Mouse (Mus musculus) limb, embryonic 12.5 days (tissue): ENCODE measurements around the gene Necap1. TPM values are rescaled to one million over a fixed set of nuclear protein-coding genes. Genes with fewer than 3 reads are reported as not detected.

Experiments
- ATAC-seq: fragments of 200-750 bp; cut with Nextera tagmentation; 2 replicates; pipeline ENCODE4 v1.8.0; 2017; ENCODE audit warnings: low read depth, moderate TSS enrichment; ENCODE audit not compliant: insufficient number of reproducible peaks, insufficient read depth, low FRiP score, low TSS enrichment
- H3K27ac ChIP-seq: fragments of 300-500 bp; sonication (generic); 2 replicates; pipeline ENCODE4 v1.5.1; 2016; ENCODE audit warnings: mild to moderate bottlenecking, moderate library complexity
- H3K27me3 ChIP-seq: fragments of 300-500 bp; sonication (generic); 2 replicates; pipeline ENCODE4 v1.6.1; 2016; ENCODE audit warnings: mild to moderate bottlenecking, moderate library complexity
- H3K36me3 ChIP-seq: fragments of 300-500 bp; sonication (generic); 2 replicates; pipeline ENCODE4 v1.6.1; 2016; ENCODE audit warnings: mild to moderate bottlenecking, moderate library complexity
- H3K4me1 ChIP-seq: fragments of 300-500 bp; sonication (generic); replicated peaks from 2 replicates; pipeline ENCODE4 v1.6.1; 2016
- H3K4me2 ChIP-seq: fragments of 300-500 bp; sonication (generic); 2 replicates; pipeline ENCODE4 v1.6.1; 2016; ENCODE audit warnings: mild to moderate bottlenecking, moderate library complexity
- H3K4me3 ChIP-seq: fragments of 300-500 bp; sonication (generic); replicated peaks from 2 replicates; pipeline ENCODE4 v1.5.1; 2016; ENCODE audit warnings: mild to moderate bottlenecking
- H3K9ac ChIP-seq: fragments of 300-500 bp; sonication (generic); replicated peaks from 2 replicates; pipeline ENCODE4 v1.6.1; 2016; ENCODE audit warnings: mild to moderate bottlenecking, moderate library complexity
- H3K9me3 ChIP-seq: fragments of 300-500 bp; sonication (generic); 2 replicates; pipeline ENCODE4 v1.6.1; 2016; ENCODE audit warnings: mild to moderate bottlenecking, moderate library complexity
- WGBS: fragments of 180-500 bp; shearing (Covaris S2); methylation state at CpG from one replicate; pipeline ENCODE4 v1.1.7; 2016; 5-methylcytosine and 5-hydroxymethylcytosine counted together
- microRNA-seq: library from miRNA; unstranded; fragments of <30 nt; microRNA quantifications from one replicate; pipeline ENCODE4, GENCODE M21; 2017
- polyA plus RNA-seq: library from polyadenylated mRNA; unstranded; fragments of >200 nt; fragmentation: Nextera tagmentation; extraction: Ambion mirVana; gene quantifications from 2 replicates; pipeline ENCODE4 v1.2.1, GENCODE M21; 2016

The Necap1 gene
- polyA plus RNA-seq, 1 experiment from 2014 or later: 61.8 TPM

DNA sequence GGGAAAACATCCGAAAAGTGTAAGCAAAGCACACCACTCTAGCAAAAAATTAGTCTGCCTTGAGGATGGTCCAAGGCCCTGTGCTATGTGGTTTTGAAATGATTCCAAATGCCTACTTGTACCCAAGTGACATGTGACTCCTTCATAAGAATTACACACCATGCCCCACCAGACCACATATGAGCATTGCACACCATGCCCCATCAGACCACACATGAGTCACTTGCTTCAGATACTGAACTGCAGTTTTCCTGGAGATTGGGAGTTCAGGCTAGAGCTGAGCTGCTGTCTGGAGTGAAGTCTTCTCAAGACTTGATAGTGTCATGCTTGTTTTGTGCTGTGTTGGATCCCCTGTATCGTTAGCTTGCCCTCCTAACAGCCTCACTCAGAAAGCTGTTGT lies 15.3 kb downstream of the Necap1 start:
- ATAC-seq: no peak
- Histone ChIP-seq H3K9me3 (no peaks in the 10 kb centered on the region), H3K27ac (no peak overlapping the region), H3K4me2 (no peak overlapping the region), H3K27me3 (no peaks in the 10 kb centered on the region), H3K9ac (no peak overlapping the region), H3K4me1 (no peaks in the 10 kb centered on the region), H3K4me3 (no peak overlapping the region), H3K36me3 (peaks cover 68% of the 10 kb centered on the region)
- WGBS: 100% methylated on average over 2 of the region's 2 CpGs

DNA sequence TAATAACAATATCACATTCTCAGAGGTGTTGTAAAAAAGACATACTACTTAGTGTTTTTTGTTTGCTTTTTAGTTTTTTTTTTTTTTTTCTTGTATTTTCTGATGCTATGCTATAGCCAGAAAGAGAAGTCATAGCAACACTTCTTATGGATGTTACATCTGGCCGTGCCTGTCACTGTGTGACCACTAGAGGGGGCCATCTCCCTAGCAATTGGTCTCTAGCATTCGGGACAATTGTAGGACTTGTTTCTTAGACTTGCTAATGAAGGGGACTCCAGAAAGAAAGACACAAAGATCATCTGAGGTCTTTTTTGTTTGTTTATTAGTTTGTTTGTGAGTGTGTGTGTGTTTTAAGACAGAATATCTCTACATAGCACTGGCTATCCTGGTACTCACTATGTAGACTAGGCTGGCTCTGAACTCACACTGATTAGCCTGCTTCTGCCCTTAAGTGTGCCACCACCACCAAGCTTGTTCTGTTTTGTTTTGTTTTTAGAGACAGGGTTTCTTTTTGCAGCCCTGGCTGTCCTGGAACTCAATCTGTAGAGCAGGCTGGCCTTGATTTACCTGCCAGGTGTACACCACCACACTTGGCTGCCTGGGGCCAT lies 18.3 kb downstream of the Necap1 start:
- Histone ChIP-seq H3K36me3 (peaks cover 55% of the 10 kb centered on the region), H3K4me3 (no peak overlapping the region), H3K4me2 (no peak overlapping the region), H3K27ac (no peak overlapping the region), H3K27me3 (no peaks in the 10 kb centered on the region), H3K9ac (no peak overlapping the region), H3K9me3 (no peaks in the 10 kb centered on the region), H3K4me1 (no peaks in the 10 kb centered on the region)
- 14% methylated on average over 2 of the region's 2 CpGs for WGBS
- ATAC-seq: no peak

DNA sequence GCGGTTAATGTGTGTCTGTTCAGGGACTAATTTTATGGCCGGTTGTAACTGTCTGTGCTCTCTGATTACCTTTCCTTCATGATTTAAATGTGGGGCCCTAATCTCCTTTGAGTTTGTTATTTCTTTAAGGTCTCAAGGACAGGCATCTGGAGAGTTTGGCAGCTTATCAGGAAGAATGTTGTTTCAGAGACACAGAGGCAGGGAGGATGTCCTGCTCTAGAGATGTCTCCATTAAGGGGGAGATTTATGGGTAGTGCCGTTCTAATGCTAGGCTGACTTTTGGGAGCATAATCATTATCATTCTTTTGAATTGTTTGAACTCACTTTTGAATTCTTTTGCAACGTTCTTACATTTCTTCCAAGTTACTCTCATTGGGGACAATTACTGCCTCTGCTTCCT lies 45.6 kb downstream of the Necap1 start:
- ATAC-seq: no peak
- H3K27me3 ChIP-seq: no peaks in the 10 kb centered on the region
- H3K9ac ChIP-seq: no peak overlapping the region
- H3K36me3 ChIP-seq: no peaks in the 10 kb centered on the region
- no peak overlapping the region for H3K4me2 ChIP-seq
- no peaks in the 10 kb centered on the region for H3K9me3 ChIP-seq
- no peak overlapping the region for H3K27ac ChIP-seq
- H3K4me1 ChIP-seq: no peaks in the 10 kb centered on the region
- WGBS: 36% methylated on average over 4 of the region's 4 CpGs
- no peak overlapping the region for H3K4me3 ChIP-seq

DNA sequence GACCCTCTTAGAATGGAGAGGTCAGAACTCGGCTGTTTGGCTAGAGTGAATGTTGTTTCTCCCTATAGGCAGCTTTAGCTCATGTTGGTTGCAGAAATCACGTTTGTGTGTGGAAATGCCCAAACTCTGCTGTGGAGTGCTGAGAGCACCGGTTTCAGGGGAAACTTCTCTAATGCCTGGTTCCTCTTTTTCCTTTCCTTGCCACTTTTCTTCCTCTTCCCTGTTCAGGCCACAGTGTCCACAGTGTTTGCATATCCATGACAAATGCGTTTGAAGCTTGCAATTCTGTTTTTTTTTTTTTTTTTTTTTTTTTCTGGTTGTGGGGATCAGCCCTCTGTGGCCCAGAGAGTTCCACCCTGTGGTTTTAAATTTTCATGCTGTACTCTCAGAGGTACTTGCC lies 47.2 kb downstream of the Necap1 start, which contains the start of gene Clec4a1:
Gene Clec4a1, plus strand, starts transcription at position 398 of the 400 bp plus-strand sequence.
- ATAC-seq: no peak
- Histone ChIP-seq H3K27ac (no peak within 1 kb of the TSS), H3K9ac (no peak within 1 kb of the TSS), H3K4me3 (no peak within 1 kb of the TSS), H3K36me3 (no peaks in the 10 kb centered on the region), H3K9me3 (no peaks in the 10 kb centered on the region), H3K27me3 (no peaks in the 10 kb centered on the region), H3K4me1 (no peaks in the 10 kb centered on the region), H3K4me2 (no peak within 1 kb of the TSS)
- 66% methylated on average over 4 of the region's 4 CpGs for WGBS

DNA sequence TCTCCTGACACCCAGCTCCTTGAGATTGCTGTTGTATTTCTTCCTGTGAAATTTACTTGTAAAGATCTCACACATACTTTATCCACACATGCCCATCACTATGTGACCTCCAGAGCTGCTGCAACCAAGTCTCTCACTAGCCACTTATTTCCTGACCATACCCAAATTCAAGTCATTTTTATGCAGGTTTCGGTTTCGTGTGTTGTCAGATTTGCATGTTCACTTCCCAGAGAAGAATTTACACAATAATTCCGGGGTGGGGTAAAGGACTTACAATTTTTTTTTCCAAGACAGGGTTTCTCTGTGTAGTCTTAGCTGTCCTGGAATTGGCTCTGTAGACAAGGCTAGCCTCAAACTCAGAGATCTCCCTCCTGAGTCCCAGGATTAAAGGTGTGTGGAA lies 60.6 kb downstream of the Necap1 start:
- no peak for ATAC-seq
- H3K9me3 ChIP-seq: no peaks in the 10 kb centered on the region
- no peaks in the 10 kb centered on the region for H3K4me1 ChIP-seq

More for the DNA sequence above, 60.6 kb downstream of the Necap1 start:
- Histone ChIP-seq H3K27ac (no peak overlapping the region), H3K27me3 (no peaks in the 10 kb centered on the region), H3K36me3 (no peaks in the 10 kb centered on the region), H3K9ac (no peak overlapping the region), H3K4me3 (no peak overlapping the region), H3K4me2 (no peak overlapping the region)
- WGBS: 89% methylated on average over 3 of the region's 3 CpGs

Small RNAs within 50 kb of the gene (microRNA-seq; reads per million reads assigned to microRNA genes)
- not detected for gene Mir7231

Other genes starting within 250 kb of the Necap1 start
- gene Dppa3, start 248.1 kb upstream of the Necap1 start, polyA plus RNA-seq: not detected in 2 replicates
- 0.10 and 0.24 TPM in 2 replicates for gene Nanog, start 167.0 kb upstream of the Necap1 start, polyA plus RNA-seq
- 89.5 and 93.5 TPM in 2 replicates for gene Slc2a3, start 72.8 kb upstream of the Necap1 start, polyA plus RNA-seq
- gene Foxj2, start 54.6 kb upstream of the Necap1 start, polyA plus RNA-seq: 4.6 and 6.0 TPM in 2 replicates
- 1.6 and 2.3 TPM in 2 replicates for gene C3ar1, start 18.3 kb upstream of the Necap1 start, polyA plus RNA-seq
- gene Clec4a1, start 47.4 kb downstream of the Necap1 start, polyA plus RNA-seq: 0.84 and 0.95 TPM in 2 replicates
- gene Clec4a3, start 78.0 kb downstream of the Necap1 start, polyA plus RNA-seq: 0.48 and 0.97 TPM in 2 replicates
- gene Clec4a4, start 115.9 kb downstream of the Necap1 start, polyA plus RNA-seq: not detected in 2 replicates
- not detected in 2 replicates for gene Clec4b1, start 175.5 kb downstream of the Necap1 start, polyA plus RNA-seq
- 0.78 and 1.0 TPM in 2 replicates for gene Clec4a2, start 232.0 kb downstream of the Necap1 start, polyA plus RNA-seq